Mouse (Mus musculus): ENCODE data around the gene Nr2c2.

DNA sequence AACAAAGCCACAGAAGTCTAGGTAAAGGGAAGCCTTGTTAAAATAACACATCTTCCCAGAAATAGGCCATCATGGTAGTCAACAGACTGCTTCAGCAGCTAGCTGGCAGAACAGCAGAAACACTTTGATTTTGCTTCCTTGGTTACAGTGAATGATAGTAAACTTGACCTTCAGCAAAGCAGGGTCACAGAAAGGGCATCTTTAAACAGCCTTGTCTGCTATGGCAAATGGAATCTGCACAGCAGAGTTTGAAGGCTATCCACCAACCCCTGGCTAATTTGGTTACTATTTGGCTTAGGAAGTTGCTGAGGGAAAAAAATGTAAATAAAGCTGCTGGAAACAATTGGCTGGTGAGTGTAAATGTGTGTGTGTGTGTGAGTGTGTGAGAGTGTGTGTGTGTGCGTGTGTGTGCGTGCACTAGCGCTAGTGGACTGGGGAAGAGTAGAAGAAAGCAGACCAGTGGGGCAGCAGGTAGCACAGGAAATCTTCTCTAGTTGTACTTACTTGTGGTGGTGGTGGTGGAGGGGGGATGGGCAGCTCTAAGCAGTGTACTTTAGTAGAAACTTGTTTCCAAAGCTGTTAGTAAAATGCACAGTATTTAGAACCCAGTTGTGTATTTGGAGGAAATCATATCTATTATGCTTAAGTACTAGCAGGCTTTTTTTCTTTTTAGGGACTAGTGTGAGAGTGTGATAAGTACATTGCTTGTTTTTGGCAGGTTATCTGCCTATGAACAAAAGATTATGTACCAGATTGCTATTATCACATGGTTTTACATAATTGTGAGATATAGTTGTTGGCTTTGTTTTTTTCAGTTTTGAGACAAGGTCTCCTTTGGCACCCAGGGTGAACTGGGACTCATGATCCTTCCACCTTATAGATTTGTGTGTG, 41.1 kb downstream of the Nr2c2 start:
- TF ChIP-seq CHD2 (IDR thresholded peaks at IDR 0.05; ENCODE audit: low read depth, low read length) (no peak), ZC3H11A (IDR thresholded peaks at IDR 0.05; ENCODE audit: borderline replicate concordance, low read depth, low read length) (no peak), MAFK (IDR thresholded peaks at IDR 0.05; ENCODE audit: insufficient read depth, low read depth, low read length) (no peak), ZNF384 (IDR thresholded peaks at IDR 0.05; ENCODE audit: low read depth, low read length) (no peak)

Measured in ES-E14 (cell line).